Mouse (Mus musculus): ENCODE results near the gene Ppara.

Ppara gene

GRCm38 (mm10) chr15:85728224-85728623 lies 6.6 kb upstream of the Ppara start:
- no peak for DNase-seq (ENCODE audit: low read depth, low spot score)

GRCm38 (mm10) chr15:85729256-85729655 lies 5.5 kb upstream of the Ppara start:
- no peak for DNase-seq (ENCODE audit: low read depth, low spot score)

DNA sequence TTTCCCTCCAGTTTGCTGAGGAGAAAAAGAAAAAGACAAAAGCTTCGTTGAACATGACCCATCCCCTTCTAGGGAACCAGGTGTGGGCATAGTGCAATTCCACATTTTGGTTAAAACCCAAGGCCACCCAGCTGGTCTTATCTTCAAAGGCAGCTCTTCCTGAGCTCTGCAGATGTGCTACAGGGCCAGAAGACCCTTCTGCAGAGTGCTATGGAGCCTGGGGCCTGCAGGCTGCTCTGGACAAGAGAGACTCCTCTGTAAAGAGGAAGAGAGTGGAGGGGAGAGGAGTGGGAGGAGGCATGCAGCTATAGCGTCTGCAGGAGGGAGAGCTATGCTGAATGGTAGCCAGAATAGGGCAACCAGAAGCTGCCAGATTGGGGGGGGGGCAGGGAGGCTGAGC lies 4.8 kb upstream of the Ppara start:
- DNase-seq (ENCODE audit: low read depth, low spot score) = no peak

GRCm38 (mm10) chr15:85731885-85732603 lies 2.7 kb upstream of the Ppara start:
- no peak for DNase-seq (ENCODE audit: low read depth, low spot score)

DNA sequence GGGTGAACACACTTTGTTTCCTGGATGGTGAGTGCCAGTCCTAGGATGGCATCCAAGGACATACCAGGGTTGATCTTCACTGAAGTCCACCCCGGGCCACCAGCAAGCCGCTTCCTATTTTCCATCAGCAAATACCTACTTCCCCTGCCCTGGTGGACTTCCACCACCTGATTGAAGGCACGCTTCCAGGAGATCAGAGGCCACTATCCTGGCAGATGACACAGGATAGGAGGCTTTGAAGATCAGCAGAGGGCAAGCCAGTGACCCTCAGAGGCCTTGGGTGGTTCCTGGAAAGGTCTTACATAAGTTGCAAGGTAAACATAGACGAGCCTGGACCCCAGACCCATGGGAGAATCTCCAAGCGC lies 2.2 kb upstream of the Ppara start:
- DNase-seq (ENCODE audit: low read depth, low spot score) = no peak

DNA sequence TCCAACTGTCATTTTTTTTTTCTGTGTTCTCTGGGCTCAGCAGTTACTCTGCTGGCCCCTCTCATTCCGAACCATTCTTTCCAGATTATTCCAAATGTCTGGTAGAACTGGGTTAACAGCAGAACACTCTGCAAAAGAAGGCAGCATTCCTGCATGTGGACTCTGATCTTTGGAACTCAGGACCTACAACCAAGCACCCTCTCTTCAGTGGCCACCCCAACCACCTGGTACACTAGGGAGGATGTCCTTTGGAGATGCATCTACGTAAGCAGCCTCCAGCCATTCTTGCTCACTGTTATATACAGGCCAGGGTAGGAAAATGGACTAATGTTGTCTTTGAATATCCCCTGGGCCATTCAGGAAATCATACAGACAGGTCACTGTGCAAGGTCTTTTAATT lies 1.1 kb upstream of the Ppara start:
- DNase-seq (ENCODE audit: low read depth, low spot score) = no peak

DNA sequence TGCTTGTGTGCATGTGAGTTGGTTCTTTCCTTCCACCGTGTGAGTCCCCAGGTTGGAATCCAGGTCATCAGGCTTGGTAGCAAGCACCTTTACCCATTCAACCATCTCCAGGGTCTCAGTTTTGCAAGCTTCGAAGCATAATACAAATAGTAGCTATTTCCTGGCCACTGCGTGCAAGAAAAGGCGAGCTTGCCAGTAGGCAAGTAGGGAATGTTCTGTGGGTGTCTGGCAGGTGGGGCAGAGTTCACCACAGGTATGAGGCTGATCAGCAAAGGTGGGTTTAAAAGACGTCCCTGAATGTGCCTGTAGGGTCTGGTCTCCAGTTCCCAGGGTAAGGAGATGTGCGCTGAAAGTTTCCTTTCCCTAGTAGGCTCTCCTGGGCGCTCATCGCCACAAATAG lies 635 bp upstream of the Ppara start:
- no peak for DNase-seq (ENCODE audit: low read depth, low spot score)

GRCm38 (mm10) chr15:85735063-85735835 lies 466 bp downstream of the Ppara start:
- DNase-seq (ENCODE audit: low read depth, low spot score) = peak; percentile 81

DNA sequence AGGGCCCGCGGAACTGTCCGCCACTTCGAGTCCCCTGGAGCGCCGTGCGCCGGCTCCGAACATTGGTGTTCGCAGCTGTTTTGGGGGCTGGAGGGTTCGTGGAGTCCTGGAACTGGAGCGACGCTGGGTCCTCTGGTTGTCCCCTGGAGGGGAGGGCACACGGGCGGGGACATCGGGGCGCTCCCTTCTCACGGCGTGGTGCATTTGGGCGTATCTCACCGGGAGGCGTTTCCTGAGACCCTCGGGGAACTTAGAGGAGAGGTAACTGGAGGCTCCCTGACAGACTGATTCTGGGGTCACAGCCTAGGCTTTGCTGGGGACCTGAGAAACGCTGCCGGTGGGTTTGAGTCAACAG lies 1.0 kb downstream of the Ppara start:
- DNase-seq (ENCODE audit: low read depth, low spot score) = no peak

DNA sequence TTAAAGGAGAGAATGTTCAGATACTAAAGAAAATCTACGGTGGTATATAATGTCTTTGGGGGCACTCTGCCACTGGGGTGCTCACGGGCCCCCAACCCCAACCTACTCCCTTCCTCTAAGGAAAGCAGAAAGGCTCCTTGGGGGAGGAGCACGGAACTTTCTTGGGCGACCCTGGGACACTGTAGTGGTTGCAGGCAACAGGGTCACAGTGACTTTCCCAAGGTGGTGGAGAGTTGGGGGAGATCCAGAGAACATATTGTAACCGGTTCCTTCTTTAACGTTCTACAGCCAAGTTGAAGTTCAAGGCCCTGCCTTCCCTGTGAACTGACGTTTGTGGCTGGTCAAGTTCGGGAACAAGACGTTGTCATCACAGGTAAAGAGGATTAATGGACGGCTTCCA lies 1.7 kb downstream of the Ppara start:
- DNase-seq (ENCODE audit: low read depth, low spot score) = no peak

- DNase-seq (ENCODE audit: low read depth, low spot score) = no peak
Measured at GRCm38 (mm10) chr15:85738416-85738815, 3.6 kb downstream of the Ppara start.

GRCm38 (mm10) chr15:85738939-85739338 lies 4.2 kb downstream of the Ppara start:
- no peak for DNase-seq (ENCODE audit: low read depth, low spot score)

- DNase-seq (ENCODE audit: low read depth, low spot score) = no peak
Measured at GRCm38 (mm10) chr15:85742608-85743007, 7.8 kb downstream of the Ppara start.

- no peak for DNase-seq (ENCODE audit: low read depth, low spot score)
Measured at GRCm38 (mm10) chr15:85743946-85744345, 9.2 kb downstream of the Ppara start.

DNA sequence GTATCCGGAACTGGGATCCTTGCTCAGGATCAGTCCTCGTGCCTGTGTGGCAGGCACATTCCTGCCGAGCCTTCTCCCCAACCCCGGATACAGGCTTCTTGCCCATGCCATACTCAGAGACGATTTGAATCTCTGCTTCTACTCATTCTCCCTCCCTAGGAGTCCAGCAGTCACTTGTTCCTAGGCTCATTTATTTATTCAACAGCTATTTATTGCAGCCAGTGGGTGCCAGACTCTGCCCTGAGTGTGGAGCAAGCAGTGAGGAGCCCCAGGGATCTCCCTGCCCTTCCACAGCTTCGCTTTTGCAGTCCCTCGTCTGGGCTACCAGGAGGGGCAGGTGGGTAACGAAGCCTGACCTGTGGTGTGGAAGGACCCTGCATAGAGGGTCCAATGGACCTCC lies 11.4 kb downstream of the Ppara start:
- DNase-seq (ENCODE audit: low read depth, low spot score) = no peak

- DNase-seq (ENCODE audit: low read depth, low spot score) = no peak
Measured at GRCm38 (mm10) chr15:85746671-85747070, 11.9 kb downstream of the Ppara start.

DNA sequence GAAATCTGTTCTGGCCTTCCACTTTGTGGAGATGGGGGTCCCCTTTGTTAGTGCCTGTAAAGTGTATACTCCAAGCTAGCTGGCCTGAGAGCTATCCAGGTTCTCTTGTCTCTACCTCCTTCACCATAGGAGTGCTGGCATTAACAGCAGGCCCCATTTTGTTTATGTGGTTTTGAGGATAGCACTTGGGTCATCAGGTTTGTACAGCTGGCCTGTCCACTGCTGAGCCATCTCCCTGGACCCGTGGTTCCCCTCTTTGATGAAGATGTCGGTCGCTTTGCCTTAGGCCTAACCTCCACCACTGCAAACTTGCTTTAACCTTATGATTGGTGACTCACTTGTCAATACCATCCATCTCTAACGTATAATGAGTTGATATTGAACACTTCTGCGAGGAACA lies 13.2 kb downstream of the Ppara start:
- no peak for DNase-seq (ENCODE audit: low read depth, low spot score)

- no peak for DNase-seq (ENCODE audit: low read depth, low spot score)
Measured at GRCm38 (mm10) chr15:85748466-85748865, 13.7 kb downstream of the Ppara start.

- no peak for DNase-seq (ENCODE audit: low read depth, low spot score)
Measured at GRCm38 (mm10) chr15:85749141-85749540, 14.4 kb downstream of the Ppara start.

DNA sequence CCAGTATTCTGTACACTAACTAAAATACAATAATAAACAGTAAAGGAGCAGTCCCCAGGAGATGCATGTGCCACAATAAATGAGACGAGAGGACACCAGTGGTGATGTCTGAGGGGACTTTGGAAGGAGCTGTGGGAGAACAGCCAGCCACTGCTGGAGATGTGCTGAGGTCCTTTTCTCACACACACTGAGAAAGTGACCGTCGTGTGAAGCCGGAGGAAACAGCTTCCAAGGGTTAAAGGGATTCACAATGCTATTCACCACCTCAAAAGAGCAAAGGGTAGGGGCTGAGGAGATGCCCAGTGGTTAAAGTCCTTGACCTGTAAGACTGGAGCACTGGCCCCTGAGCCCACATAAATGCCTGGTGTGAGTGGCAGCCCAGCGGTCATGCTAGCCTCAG lies 15.3 kb downstream of the Ppara start:
- no peak for DNase-seq (ENCODE audit: low read depth, low spot score)

DNA sequence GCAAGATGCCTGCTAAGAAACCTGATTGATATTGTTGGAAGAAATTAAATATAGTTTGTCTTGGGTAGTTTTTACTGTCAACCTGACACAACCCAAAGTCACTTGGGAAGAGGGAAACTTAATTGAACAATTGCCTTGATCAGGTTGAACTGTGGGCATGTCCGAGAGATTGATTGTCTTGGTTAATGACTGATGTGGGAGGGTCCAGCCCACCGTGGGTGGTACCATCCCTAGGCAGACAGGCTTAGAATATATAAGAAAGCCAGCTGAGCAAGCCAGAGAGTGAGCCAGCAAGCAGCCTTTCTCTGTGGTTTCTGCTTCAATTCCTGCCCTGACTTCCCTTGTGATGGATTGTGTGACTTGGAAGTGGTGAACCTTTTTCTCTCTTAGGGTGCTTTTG lies 17.9 kb downstream of the Ppara start:
- no peak for DNase-seq (ENCODE audit: low read depth, low spot score)

DNA sequence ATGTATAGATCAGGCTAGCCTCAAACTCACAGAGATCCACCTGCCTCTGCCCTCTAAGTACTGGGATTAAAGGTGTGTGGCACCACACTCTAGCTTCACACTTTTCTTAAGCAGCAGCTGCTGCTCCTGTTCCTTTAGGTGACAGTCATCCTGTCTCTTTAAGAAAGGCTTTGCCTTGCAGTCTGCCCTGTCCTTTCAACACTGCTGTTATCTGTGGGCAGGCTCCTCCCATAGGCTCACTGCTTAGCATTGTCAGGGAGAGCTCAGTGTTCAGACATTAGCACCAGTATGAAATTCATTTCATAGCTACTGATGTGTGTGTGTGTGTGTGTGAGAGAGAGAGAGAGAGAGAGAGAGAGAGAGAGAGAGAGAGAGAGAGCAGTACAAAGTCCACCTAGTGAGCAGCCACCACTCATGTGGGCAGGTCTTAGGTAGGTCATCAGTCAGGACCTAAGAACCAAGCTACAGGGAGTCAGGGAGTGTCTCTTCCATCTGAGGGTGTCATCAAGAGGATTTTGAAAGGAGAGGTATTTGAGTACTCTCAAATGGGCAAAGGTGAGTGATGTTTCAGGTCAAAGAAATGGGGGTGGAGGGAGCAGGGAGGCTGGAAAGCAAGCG lies 19.4 kb downstream of the Ppara start:
- no peak for DNase-seq (ENCODE audit: low read depth, low spot score)

DNA sequence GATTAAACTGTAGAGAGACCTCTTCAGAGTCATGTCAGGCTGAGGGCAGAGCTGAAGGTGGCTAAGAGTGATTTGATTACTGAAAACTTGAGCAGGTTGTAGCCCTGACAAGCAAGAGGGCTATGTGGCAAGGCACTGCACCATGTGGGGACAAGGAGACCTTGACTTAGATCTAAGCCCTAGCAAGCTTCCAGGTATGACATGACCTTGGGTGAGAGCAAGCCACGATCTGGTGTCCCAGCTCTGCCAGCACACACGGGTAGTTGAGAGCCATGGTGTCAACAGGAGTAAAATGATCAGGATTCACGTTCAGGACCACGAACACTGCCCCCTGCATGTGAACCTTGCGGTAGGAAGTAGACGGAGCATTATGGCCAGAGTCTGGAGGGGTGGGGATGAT lies 20.4 kb downstream of the Ppara start:
- DNase-seq (ENCODE audit: low read depth, low spot score) = no peak
